Mouse (Mus musculus): Measurements from ENCODE around the gene Max. TPM values are rescaled to one million over a fixed set of nuclear protein-coding genes. Genes with fewer than 3 reads are reported as not detected.
A peak's percentile ranks its signal among the peaks of the same experiment; 100 is the strongest.

Gene Max
- total and polyA plus RNA-seq, 3 experiments = 48.2 to 356 (median 164) TPM

DNA sequence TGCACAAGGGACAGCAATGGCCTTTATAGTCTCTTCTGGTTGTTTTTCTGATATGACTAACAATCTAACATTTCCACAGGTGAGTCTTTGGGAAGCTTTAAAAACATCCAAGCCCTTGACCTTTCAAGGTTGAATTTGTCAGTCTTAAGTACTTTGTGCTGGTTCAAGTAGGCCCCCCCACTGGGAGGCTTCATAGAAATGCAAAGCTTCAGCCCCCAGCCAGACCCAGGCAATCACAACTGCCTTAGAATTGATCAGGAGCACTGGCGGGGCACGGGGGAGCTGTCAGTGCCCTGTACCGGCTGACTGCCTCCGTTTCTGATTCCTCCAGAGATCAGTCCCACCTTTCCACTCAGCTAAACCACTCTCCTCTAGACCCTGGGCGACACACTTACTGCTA, 3.1 kb upstream of the Max start:
- Histone ChIP-seq H3K9me3 (replicated peaks; ENCODE audit: insufficient read depth, low read length) (no peaks in the 10 kb centered on the region), H3K9ac (ENCODE audit: control insufficient read depth, low read depth, low read length, poor library complexity, severe bottlenecking) (no peak overlapping the region), H3K79me2 (ENCODE audit: control insufficient read depth, insufficient read depth, low read length, poor library complexity) (peaks cover 18% of the 10 kb centered on the region), H3K27ac (ENCODE audit: control insufficient read depth, low read depth, low read length) (no peak overlapping the region), H3K4me1 (ENCODE audit: control insufficient read depth in 1 of 2, insufficient read depth in 2 of 2, low read length in 2 of 2) (peaks cover 0 to 5% of the 10 kb centered on the region in 2 experiments; a peak in 2 of 4 replicates), H3K27me3 (ENCODE audit: control insufficient read depth in 1 of 2, insufficient read depth in 2 of 2, low read length in 2 of 2) (no peaks in the 10 kb centered on the region), H3K4me3 (ENCODE audit: control insufficient read depth in 1 of 2, insufficient read depth in 1 of 2, low read depth in 2 of 2, low read length in 2 of 2) (no peak overlapping the region), H3K36me3 (ENCODE audit: control insufficient read depth in 1 of 2, insufficient read depth in 2 of 2, low read length in 2 of 2) (peaks cover 2 to 8% of the 10 kb centered on the region in 2 experiments; a peak in 3 of 4 replicates)
- TF ChIP-seq POLR2AphosphoS5 (IDR thresholded peaks at IDR 0.05; ENCODE audit: borderline replicate concordance, low read depth, low read length) (no peak), MAZ (IDR thresholded peaks at IDR 0.05; ENCODE audit: low read depth, low read length) (no peak), ZKSCAN1 (IDR thresholded peaks at IDR 0.05; ENCODE audit: low read depth, low read length) (no peak), JUND (IDR thresholded peaks at IDR 0.05; ENCODE audit: low read depth, low read length) (no peak), MXI1 (IDR thresholded peaks at IDR 0.05; ENCODE audit: low read depth, low read length) (no peak), SIN3A (IDR thresholded peaks at IDR 0.05; ENCODE audit: low read length) (no peak), CTCF (IDR thresholded peaks at IDR 0.05 in 2 of 3, conservative IDR thresholded peaks at IDR 0.05 in 1 of 3; ENCODE audit: control insufficient read depth in 1 of 3, insufficient read depth in 1 of 3, low read depth in 2 of 3, low read length in 3 of 3, poor library complexity in 1 of 3, severe bottlenecking in 1 of 3) (no peak), NRF1 (IDR thresholded peaks at IDR 0.05; ENCODE audit: insufficient read depth, low read depth, low read length, poor library complexity, severe bottlenecking) (no peak), TCF12 (IDR thresholded peaks at IDR 0.05; ENCODE audit: low read depth, low read length) (no peak), POLR2A (IDR thresholded peaks at IDR 0.05; ENCODE audit: control insufficient read depth in 1 of 2, insufficient read depth in 1 of 2, low read depth in 1 of 2, low read length in 2 of 2, poor library complexity in 1 of 2) (no peak)
- DNase-seq (ENCODE audit: low read depth, low spot score) = no peak

DNA sequence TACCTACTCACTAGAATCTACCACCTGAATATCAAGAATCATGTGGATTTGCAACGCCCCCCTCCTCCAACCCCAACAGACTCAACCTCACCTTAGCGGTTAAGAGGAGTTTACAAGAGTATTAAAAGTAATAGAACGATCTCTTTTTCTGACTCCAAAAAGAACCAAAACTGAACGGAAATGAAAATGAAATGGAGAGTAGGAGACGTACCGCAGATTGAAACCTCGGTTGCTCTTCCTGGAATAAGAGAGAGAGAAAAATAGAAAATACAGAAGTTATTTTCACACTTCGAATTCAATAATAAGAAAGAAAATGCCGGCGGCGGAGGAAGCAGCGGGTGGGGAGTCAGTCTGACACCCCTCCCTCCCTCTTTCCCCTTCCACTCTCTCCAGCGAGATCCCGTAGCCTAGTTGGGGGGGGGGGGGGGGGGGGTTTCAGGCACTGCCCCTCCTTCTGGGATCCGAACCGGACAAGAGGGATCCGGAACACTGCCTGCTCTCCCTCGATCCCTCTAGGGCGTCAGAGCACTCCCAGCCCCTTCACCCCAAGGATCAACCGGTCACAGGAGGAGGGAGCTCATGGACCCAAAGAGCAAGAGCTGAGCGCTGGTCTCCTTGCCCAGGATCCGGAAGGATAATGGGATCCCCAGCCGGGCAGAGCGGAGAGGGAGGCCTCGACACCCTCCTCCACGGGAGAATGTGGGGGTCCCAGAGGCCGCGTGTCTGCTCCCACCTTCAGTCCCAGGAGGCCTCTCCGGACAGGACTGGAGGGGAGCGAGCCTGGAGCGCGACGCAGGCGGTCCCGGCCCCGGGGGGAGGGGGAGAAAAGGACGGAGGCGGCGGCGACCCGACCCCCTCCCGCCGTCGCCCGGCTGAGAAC, 709 bp downstream of the Max start:
- Histone ChIP-seq H3K4me1 (ENCODE audit: control insufficient read depth in 1 of 2, insufficient read depth in 2 of 2, low read length in 2 of 2) (peaks cover 6 to 18% of the 10 kb centered on the region in 2 experiments; a peak in 3 of 4 replicates), H3K9ac (ENCODE audit: control insufficient read depth, low read depth, low read length, poor library complexity, severe bottlenecking) (peak overlapping the region; percentile 93), H3K9me3 (replicated peaks; ENCODE audit: insufficient read depth, low read length) (no peaks in the 10 kb centered on the region), H3K79me2 (ENCODE audit: control insufficient read depth, insufficient read depth, low read length, poor library complexity) (peaks cover 47% of the 10 kb centered on the region), H3K27ac (ENCODE audit: control insufficient read depth, low read depth, low read length) (peak overlapping the region; percentile 54), H3K27me3 (ENCODE audit: control insufficient read depth in 1 of 2, insufficient read depth in 2 of 2, low read length in 2 of 2) (no peaks in the 10 kb centered on the region), H3K36me3 (ENCODE audit: control insufficient read depth in 1 of 2, insufficient read depth in 2 of 2, low read length in 2 of 2) (peaks cover 10 to 33% of the 10 kb centered on the region in 2 experiments), H3K4me3 (ENCODE audit: control insufficient read depth in 1 of 2, insufficient read depth in 1 of 2, low read depth in 2 of 2, low read length in 2 of 2) (peak overlapping the region; percentile 63 to 88)
- peak; percentile 48 for DNase-seq (ENCODE audit: low read depth, low spot score)
- TF ChIP-seq MAZ (IDR thresholded peaks at IDR 0.05; ENCODE audit: low read depth, low read length) = peak; percentile 53; the same call in 1 of the 2 replicates
- 0 out of 2 replicates have a peak, but pooled peaks have one; percentile 27 for TF ChIP-seq UBTF (IDR thresholded peaks at IDR 0.05; ENCODE audit: borderline replicate concordance, insufficient read depth, low read depth, low read length)
- no peak for TF ChIP-seq USF1 (IDR thresholded peaks at IDR 0.05; ENCODE audit: low read depth, low read length)
- TF ChIP-seq KAT2A (conservative IDR thresholded peaks at IDR 0.05; ENCODE audit: low read depth, low read length) = no peak
- TF ChIP-seq EP300 (IDR thresholded peaks at IDR 0.05; ENCODE audit: low read depth in 1 of 2, low read length in 2 of 2) = no peak
- 0 out of 2 replicates have a peak, but pooled peaks have one; percentile 9 for TF ChIP-seq HCFC1 (IDR thresholded peaks at IDR 0.05; ENCODE audit: low read depth, low read length)
- 0 out of 2 replicates have a peak, but pooled peaks have one; percentile 7 for TF ChIP-seq MAX (IDR thresholded peaks at IDR 0.05; ENCODE audit: low read length)
- peak in 1 of 2 experiments; percentile 40; a peak in 1 of 4 replicates for TF ChIP-seq POLR2A (IDR thresholded peaks at IDR 0.05; ENCODE audit: control insufficient read depth in 1 of 2, insufficient read depth in 1 of 2, low read depth in 1 of 2, low read length in 2 of 2, poor library complexity in 1 of 2)
- TF ChIP-seq JUND (IDR thresholded peaks at IDR 0.05; ENCODE audit: low read depth, low read length) = no peak

Measured in MEL (cell line).